Mouse (Mus musculus): Measurements from ENCODE around the gene Tead3. TPM values are rescaled to one million over a fixed set of nuclear protein-coding genes. Genes with fewer than 3 reads are reported as not detected.

Tead3 gene
- polyA plus RNA-seq (2012; ENCODE audit: insufficient read depth, low replicate concordance): 0.26 TPM in 1 of 2 replicates, not detected in the other

GRCm38 (mm10) chr17:28350466-28351352, at the start of gene Tead3:
Tead3 (minus strand) TSS chr17:28350817.
- H3K27me3 ChIP-seq (replicated peaks): peaks cover 96% of the 10 kb centered on the region
- no peaks in the 10 kb centered on the region for H3K36me3 ChIP-seq (replicated peaks; ENCODE audit: low read length)
- peaks cover 30% of the 10 kb centered on the region for H3K4me1 ChIP-seq
- TF ChIP-seq GATA1 (IDR thresholded peaks at IDR 0.05; ENCODE audit: borderline replicate concordance, low read length) (no peak), FLI1 (IDR thresholded peaks at IDR 0.05; ENCODE audit: low read length) (no peak)
- peak within 1 kb of the TSS; percentile 91 for H3K4me3 ChIP-seq (replicated peaks)
- H3K9me3 ChIP-seq: peaks cover 6% of the 10 kb centered on the region; the same call in 1 of the 2 replicates

DNA sequence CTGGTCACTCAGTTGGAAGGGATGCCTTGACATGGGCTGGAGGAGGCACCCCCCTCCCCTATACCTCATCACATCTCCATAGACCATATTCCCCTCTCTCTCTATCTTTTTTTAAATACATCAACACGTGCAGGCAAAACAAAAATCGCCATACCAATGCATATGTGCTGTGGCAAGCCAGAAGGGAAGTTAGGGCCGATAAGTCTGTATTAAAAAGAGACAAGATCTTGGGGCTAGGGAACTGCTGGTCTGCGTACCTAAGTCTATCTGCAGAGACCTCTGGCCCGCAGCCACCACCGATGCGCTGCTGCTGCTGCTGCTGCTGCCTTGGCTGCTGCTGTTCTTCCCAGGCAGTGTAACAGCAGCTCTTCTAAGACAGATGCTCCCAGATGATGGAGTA, 44.4 kb upstream of the Tead3 start:
- peaks cover 9% of the 10 kb centered on the region for H3K27me3 ChIP-seq (replicated peaks)
- no peaks in the 10 kb centered on the region for H3K9me3 ChIP-seq
- peaks cover 29% of the 10 kb centered on the region for H3K36me3 ChIP-seq (replicated peaks; ENCODE audit: low read length)
- TF ChIP-seq GATA1 (IDR thresholded peaks at IDR 0.05; ENCODE audit: borderline replicate concordance, low read length): no peak
- TF ChIP-seq FLI1 (IDR thresholded peaks at IDR 0.05; ENCODE audit: low read length): no peak
- peaks cover 22% of the 10 kb centered on the region for H3K4me1 ChIP-seq
- no peak overlapping the region for H3K4me3 ChIP-seq (replicated peaks)

- no peak for TF ChIP-seq GATA1 (IDR thresholded peaks at IDR 0.05; ENCODE audit: borderline replicate concordance, low read length)
- no peak for TF ChIP-seq FLI1 (IDR thresholded peaks at IDR 0.05; ENCODE audit: low read length)
- Histone ChIP-seq H3K9me3 (no peaks in the 10 kb centered on the region), H3K36me3 (replicated peaks; ENCODE audit: low read length) (peaks cover 22% of the 10 kb centered on the region), H3K4me1 (peaks cover 22% of the 10 kb centered on the region), H3K4me3 (replicated peaks) (no peak overlapping the region), H3K27me3 (replicated peaks) (peaks cover 14% of the 10 kb centered on the region)
These were observed 43.6 kb upstream of the Tead3 start for GRCm38 (mm10) chr17:28394051-28394765.

GRCm38 (mm10) chr17:28391568-28392432, 41.2 kb upstream of the Tead3 start:
- H3K9me3 ChIP-seq: no peaks in the 10 kb centered on the region
- H3K27me3 ChIP-seq (replicated peaks): peaks cover 35% of the 10 kb centered on the region
- H3K36me3 ChIP-seq (replicated peaks; ENCODE audit: low read length): peaks cover under 1% of the 10 kb centered on the region
- peak overlapping the region; percentile 86 for H3K4me3 ChIP-seq (replicated peaks)
- no peak for TF ChIP-seq FLI1 (IDR thresholded peaks at IDR 0.05; ENCODE audit: low read length)
- no peak for TF ChIP-seq GATA1 (IDR thresholded peaks at IDR 0.05; ENCODE audit: borderline replicate concordance, low read length)
- H3K4me1 ChIP-seq: peaks cover 22% of the 10 kb centered on the region

DNA sequence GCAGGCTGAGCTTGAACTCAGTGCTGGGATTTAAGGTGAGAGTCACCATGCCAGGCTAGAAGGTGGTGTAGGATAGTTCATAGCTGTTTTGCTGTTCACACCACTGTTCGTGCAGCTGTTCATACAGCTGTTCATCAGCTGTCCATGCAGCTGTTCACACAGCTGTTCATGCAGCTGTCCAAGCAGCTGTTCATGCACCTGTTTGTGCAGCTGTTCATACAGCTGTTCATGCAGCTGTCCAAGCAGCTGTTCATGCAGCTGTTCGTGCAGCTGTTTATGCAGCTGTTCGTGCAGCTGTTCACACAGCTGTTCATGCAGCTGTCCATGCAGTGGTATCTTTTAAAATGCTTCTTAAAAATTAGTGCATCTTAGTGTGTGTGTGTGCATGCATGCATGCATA, 37.9 kb upstream of the Tead3 start:
- Histone ChIP-seq H3K9me3 (no peaks in the 10 kb centered on the region; the same call in 1 of the 2 replicates), H3K4me3 (replicated peaks) (no peak overlapping the region), H3K27me3 (replicated peaks) (peaks cover 48% of the 10 kb centered on the region), H3K4me1 (peaks cover 32% of the 10 kb centered on the region), H3K36me3 (replicated peaks; ENCODE audit: low read length) (no peaks in the 10 kb centered on the region)
- TF ChIP-seq GATA1 (IDR thresholded peaks at IDR 0.05; ENCODE audit: borderline replicate concordance, low read length): no peak
- TF ChIP-seq FLI1 (IDR thresholded peaks at IDR 0.05; ENCODE audit: low read length): no peak

DNA sequence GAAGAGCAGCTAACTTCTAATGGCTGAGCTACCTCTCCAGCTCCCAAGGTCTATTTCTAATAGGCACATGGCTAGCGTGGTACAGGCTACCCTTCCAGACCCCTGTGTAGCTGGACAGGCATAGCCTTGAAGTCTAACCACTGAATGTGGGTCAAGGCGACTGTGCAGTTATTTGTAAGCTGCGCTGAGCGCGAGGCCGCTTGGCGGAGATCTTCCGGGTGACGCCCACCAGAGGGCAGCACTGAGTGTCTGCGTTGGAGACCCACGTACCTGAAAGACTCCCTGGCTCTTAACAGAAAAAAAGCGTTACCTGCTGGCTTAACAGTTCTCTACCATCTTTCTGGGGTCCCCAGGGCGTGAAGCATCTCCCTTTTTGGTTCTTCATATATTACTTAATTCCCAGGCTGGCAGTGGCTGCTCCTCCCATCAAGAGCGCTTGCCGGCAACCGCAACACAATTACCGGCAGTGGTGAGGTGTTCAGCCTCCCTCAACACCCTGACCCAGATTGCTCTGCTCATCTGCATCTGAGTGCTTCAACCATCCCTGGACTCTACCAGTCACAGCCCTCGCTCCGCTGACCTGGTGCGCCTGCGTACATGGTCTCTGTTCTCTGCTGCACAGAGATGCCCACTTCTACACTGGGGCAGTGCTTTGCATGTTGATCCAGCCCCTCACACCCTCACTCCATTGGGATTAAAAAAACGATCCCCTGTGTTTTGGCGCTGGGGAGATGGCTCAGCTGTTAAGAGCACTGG, 35.7 kb upstream of the Tead3 start:
- peaks cover 12% of the 10 kb centered on the region for H3K4me1 ChIP-seq
- H3K36me3 ChIP-seq (replicated peaks; ENCODE audit: low read length): no peaks in the 10 kb centered on the region
- H3K4me3 ChIP-seq (replicated peaks): peak overlapping the region; percentile 79
- no peaks in the 10 kb centered on the region; the same call in 1 of the 2 replicates for H3K9me3 ChIP-seq
- H3K27me3 ChIP-seq (replicated peaks): peaks cover 49% of the 10 kb centered on the region
- TF ChIP-seq GATA1 (IDR thresholded peaks at IDR 0.05; ENCODE audit: borderline replicate concordance, low read length) (no peak), FLI1 (IDR thresholded peaks at IDR 0.05; ENCODE audit: low read length) (no peak)

GRCm38 (mm10) chr17:28384298-28384697, 33.7 kb upstream of the Tead3 start:
- H3K36me3 ChIP-seq (replicated peaks; ENCODE audit: low read length): no peaks in the 10 kb centered on the region
- H3K4me3 ChIP-seq (replicated peaks): no peak overlapping the region
- peaks cover 59% of the 10 kb centered on the region for H3K27me3 ChIP-seq (replicated peaks)
- TF ChIP-seq FLI1 (IDR thresholded peaks at IDR 0.05; ENCODE audit: low read length) (no peak), GATA1 (IDR thresholded peaks at IDR 0.05; ENCODE audit: borderline replicate concordance, low read length) (no peak)
- H3K9me3 ChIP-seq: no peaks in the 10 kb centered on the region; the same call in 1 of the 2 replicates
- H3K4me1 ChIP-seq: peaks cover 13% of the 10 kb centered on the region

GRCm38 (mm10) chr17:28380255-28380654, 29.6 kb upstream of the Tead3 start:
- no peaks in the 10 kb centered on the region; the same call in 1 of the 2 replicates for H3K9me3 ChIP-seq
- peaks cover 18% of the 10 kb centered on the region for H3K4me1 ChIP-seq
- H3K4me3 ChIP-seq (replicated peaks): no peak overlapping the region
- no peaks in the 10 kb centered on the region for H3K36me3 ChIP-seq (replicated peaks; ENCODE audit: low read length)
- TF ChIP-seq GATA1 (IDR thresholded peaks at IDR 0.05; ENCODE audit: borderline replicate concordance, low read length) (no peak), FLI1 (IDR thresholded peaks at IDR 0.05; ENCODE audit: low read length) (no peak)
- H3K27me3 ChIP-seq (replicated peaks): peaks cover 45% of the 10 kb centered on the region
